Comparison of ENCODE assay signal across 13 mouse cellular contexts in the genomic region with DNA sequence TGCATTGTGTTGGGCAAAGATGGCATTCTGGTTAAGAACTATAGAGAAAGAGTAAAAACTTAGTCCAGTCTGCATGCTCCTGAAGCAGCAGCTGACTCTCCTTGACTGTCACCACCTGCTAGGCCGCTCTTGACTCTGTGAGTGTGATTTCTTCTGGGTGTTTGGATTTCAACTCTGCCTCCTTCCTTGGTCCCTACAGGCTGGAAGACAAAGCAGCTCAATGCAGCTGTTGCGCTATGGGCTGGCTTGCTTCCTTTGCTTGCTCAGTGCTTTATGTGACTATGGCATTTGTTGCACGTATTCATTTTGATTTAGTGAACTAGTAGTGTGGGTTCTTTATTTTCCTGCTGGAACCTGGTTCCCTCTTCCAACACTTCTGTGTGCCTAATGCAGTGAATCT.
"Had no signal": no experiment of that assay in that cellular context is flagged by ENCODE, and none has a peak within 500 bp of the region (broad histone marks: within the 10 kb centered on the region; RNA-seq: fewer than 3 reads in every experiment).

No protein-coding gene starts in this region.

- H3K27ac ChIP-seq: hindbrain, postnatal 0 days; kidney, postnatal 0 days; limb, embryonic 12.5 days; liver, embryonic 14.5 days; midbrain, embryonic 13.5 days; neural tube, embryonic 12.5 days; stomach, embryonic 15.5 days had no signal

- H3K27me3 ChIP-seq: limb, embryonic 12.5 days; midbrain, embryonic 13.5 days; neural tube, embryonic 12.5 days; stomach, embryonic 15.5 days had no signal

- DNase-seq: kidney, adult 11 months; kidney, adult 9 months; kidney, postnatal 36 days; right cerebral cortex, postnatal 14 days; thymus, adult 2 months; thymus, postnatal 36 days had no signal

- H3K9me3 ChIP-seq: limb, embryonic 12.5 days; midbrain, embryonic 13.5 days; neural tube, embryonic 12.5 days; stomach, embryonic 15.5 days had no signal

- H3K4me1 ChIP-seq: limb, embryonic 12.5 days; midbrain, embryonic 13.5 days; neural tube, embryonic 12.5 days; stomach, embryonic 15.5 days had no signal

- H3K4me2 ChIP-seq: limb, embryonic 12.5 days; midbrain, embryonic 13.5 days; neural tube, embryonic 12.5 days; stomach, embryonic 15.5 days had no signal

- ATAC-seq: hindbrain, postnatal 0 days; midbrain, embryonic 13.5 days had no signal

- H3K4me3 ChIP-seq: limb, embryonic 12.5 days; midbrain, embryonic 13.5 days; neural tube, embryonic 12.5 days; stomach, embryonic 15.5 days had no signal

- H3K36me3 ChIP-seq: limb, embryonic 12.5 days; midbrain, embryonic 13.5 days; neural tube, embryonic 12.5 days; stomach, embryonic 15.5 days had no signal

- H3K9ac ChIP-seq: limb, embryonic 12.5 days; liver, embryonic 14.5 days; midbrain, embryonic 13.5 days; neural tube, embryonic 12.5 days; stomach, embryonic 15.5 days had no signal
